Mouse (Mus musculus) bone marrow macrophage, adult 2 months (primary cell): ENCODE measurements around the gene Smg6.

Experiments
- CTCF ChIP-seq: IDR thresholded peaks from 2 replicates; pipeline ENCODE4 v1.5.1; 2012; ENCODE audit warnings: low read depth, mild to moderate bottlenecking, low read length, moderate library complexity
- POLR2A ChIP-seq: IDR thresholded peaks from 2 replicates; pipeline ENCODE4 v1.6.1; 2012; ENCODE audit warnings: mild to moderate bottlenecking, low read depth, low read length, borderline replicate concordance

DNA sequence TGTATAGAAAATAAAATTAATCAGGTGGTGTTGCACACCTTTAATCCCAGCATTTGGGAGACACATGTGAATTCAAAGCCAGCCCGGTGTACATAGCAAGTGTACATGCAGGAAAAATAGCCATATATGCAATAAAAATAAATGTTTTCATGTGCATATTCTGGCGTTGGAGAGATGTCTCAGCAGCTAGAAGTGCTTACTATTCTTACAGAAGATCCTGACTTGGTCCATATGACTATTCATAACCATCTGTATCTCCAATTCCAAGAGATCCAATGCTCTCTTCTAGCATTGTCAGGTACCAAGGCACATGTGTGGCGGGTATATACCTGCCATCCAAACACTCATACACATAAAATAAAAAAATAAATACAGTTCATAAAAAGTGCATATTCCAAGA is 200.8 kb downstream of the Smg6 start:
- TF ChIP-seq CTCF (no peak), POLR2A (no peak)
